Mouse (Mus musculus): ENCODE data around the gene Fry. TPM values are rescaled to one million over a fixed set of nuclear protein-coding genes. Genes with fewer than 3 reads are reported as not detected.

The Fry gene
- polyA plus RNA-seq, 1 experiment from 2014 or later: 10.8 TPM

- Histone ChIP-seq H3K27ac (no peak overlapping the region), H3K4me2 (replicated peaks) (no peak overlapping the region), H3K27me3 (no peaks in the 10 kb centered on the region), H3K9ac (no peak overlapping the region), H3K4me3 (no peak overlapping the region), H3K4me1 (peaks cover 14% of the 10 kb centered on the region), H3K9me3 (no peaks in the 10 kb centered on the region), H3K36me3 (peaks cover 18% of the 10 kb centered on the region)
- ATAC-seq (ENCODE audit: low FRiP score, low read depth): no peak
- WGBS: 83% methylated on average over 12 of the region's 12 CpGs
These were observed 270.2 kb downstream of the Fry start for GRCm38 (mm10) chr5:150388623-150389022.

GRCm38 (mm10) chr5:150389589-150390377 lies 271.3 kb downstream of the Fry start:
- no peak overlapping the region for H3K27ac ChIP-seq
- H3K9me3 ChIP-seq: 0 out of 2 replicates have a peak, but pooled peaks cover 9% of the 10 kb centered on the region
- 76% methylated on average over 10 of the region's 10 CpGs for WGBS
- no peak overlapping the region for H3K4me3 ChIP-seq
- H3K9ac ChIP-seq: no peak overlapping the region
- ATAC-seq (ENCODE audit: low FRiP score, low read depth): no peak
- H3K36me3 ChIP-seq: peaks cover 28% of the 10 kb centered on the region
- no peaks in the 10 kb centered on the region for H3K27me3 ChIP-seq
- no peak overlapping the region for H3K4me2 ChIP-seq (replicated peaks)
- H3K4me1 ChIP-seq: peaks cover 6% of the 10 kb centered on the region

GRCm38 (mm10) chr5:150390422-150390821 lies 272.0 kb downstream of the Fry start:
- H3K9me3 ChIP-seq: 0 out of 2 replicates have a peak, but pooled peaks cover 9% of the 10 kb centered on the region
- no peak overlapping the region for H3K27ac ChIP-seq
- no peak for ATAC-seq (ENCODE audit: low FRiP score, low read depth)
- H3K4me3 ChIP-seq: no peak overlapping the region
- H3K9ac ChIP-seq: no peak overlapping the region
- no peak overlapping the region for H3K4me2 ChIP-seq (replicated peaks)
- peaks cover 33% of the 10 kb centered on the region for H3K36me3 ChIP-seq
- WGBS: 51% methylated on average over 7 of the region's 7 CpGs
- no peaks in the 10 kb centered on the region for H3K4me1 ChIP-seq
- no peaks in the 10 kb centered on the region for H3K27me3 ChIP-seq

GRCm38 (mm10) chr5:150394645-150395044 lies 276.2 kb downstream of the Fry start:
- H3K36me3 ChIP-seq: peaks cover 27% of the 10 kb centered on the region
- H3K9ac ChIP-seq: no peak overlapping the region
- no peak overlapping the region for H3K4me3 ChIP-seq
- no peaks in the 10 kb centered on the region for H3K27me3 ChIP-seq
- whole genome bisulfite sequencing: 98% methylated on average over 6 of the region's 6 CpGs
- H3K4me1 ChIP-seq: no peaks in the 10 kb centered on the region
- H3K27ac ChIP-seq: no peak overlapping the region
- H3K4me2 ChIP-seq (replicated peaks): no peak overlapping the region
- ATAC-seq (ENCODE audit: low FRiP score, low read depth): no peak
- 0 out of 2 replicates have a peak, but pooled peaks cover 9% of the 10 kb centered on the region for H3K9me3 ChIP-seq

GRCm38 (mm10) chr5:150402832-150403447 lies 284.5 kb downstream of the Fry start:
- no peak overlapping the region for H3K4me3 ChIP-seq
- 33% methylated on average over 13 of the region's 13 CpGs for WGBS
- no peaks in the 10 kb centered on the region for H3K27me3 ChIP-seq
- H3K9ac ChIP-seq: no peak overlapping the region
- H3K36me3 ChIP-seq: peaks cover 10% of the 10 kb centered on the region
- no peak overlapping the region for H3K27ac ChIP-seq
- no peaks in the 10 kb centered on the region for H3K4me1 ChIP-seq
- H3K4me2 ChIP-seq (replicated peaks): peak overlapping the region; percentile 43
- no peak for ATAC-seq (ENCODE audit: low FRiP score, low read depth)
- H3K9me3 ChIP-seq: no peaks in the 10 kb centered on the region

GRCm38 (mm10) chr5:150404867-150405266 lies 286.4 kb downstream of the Fry start:
- ATAC-seq (ENCODE audit: low FRiP score, low read depth): no peak
- H3K27me3 ChIP-seq: no peaks in the 10 kb centered on the region
- WGBS: 75% methylated on average over 8 of the region's 8 CpGs

GRCm38 (mm10) chr5:150408979-150409378 lies 290.5 kb downstream of the Fry start:
- no peaks in the 10 kb centered on the region for H3K9me3 ChIP-seq
- H3K36me3 ChIP-seq: no peaks in the 10 kb centered on the region
- no peak overlapping the region for H3K4me3 ChIP-seq
- peaks cover 23% of the 10 kb centered on the region for H3K4me1 ChIP-seq
- peak overlapping the region; percentile 69; the same call in 1 of the 2 replicates for H3K27ac ChIP-seq
- H3K4me2 ChIP-seq (replicated peaks): peak overlapping the region; percentile 38
- ATAC-seq (ENCODE audit: low FRiP score, low read depth): 0 out of 2 replicates have a peak, but pooled peaks have one; percentile 43
- 66% methylated on average over 8 of the region's 8 CpGs for WGBS
- no peaks in the 10 kb centered on the region for H3K27me3 ChIP-seq
- H3K9ac ChIP-seq: no peak overlapping the region

More at GRCm38 (mm10) chr5:150404867-150405266, 286.4 kb downstream of the Fry start:
- peaks cover 10% of the 10 kb centered on the region for H3K36me3 ChIP-seq
- H3K4me1 ChIP-seq: peaks cover 12% of the 10 kb centered on the region
- H3K9me3 ChIP-seq: no peaks in the 10 kb centered on the region
- H3K4me3 ChIP-seq: no peak overlapping the region
- H3K27ac ChIP-seq: no peak overlapping the region
- H3K4me2 ChIP-seq (replicated peaks): no peak overlapping the region
- H3K9ac ChIP-seq: no peak overlapping the region

- H3K4me3 ChIP-seq: no peak overlapping the region
These were observed 291.1 kb downstream of the Fry start for GRCm38 (mm10) chr5:150409451-150410045.

GRCm38 (mm10) chr5:150412750-150413450 lies 294.5 kb downstream of the Fry start:
- no peak overlapping the region for H3K4me2 ChIP-seq (replicated peaks)
- peaks cover 26% of the 10 kb centered on the region for H3K4me1 ChIP-seq
- peaks cover 6% of the 10 kb centered on the region; the same call in 1 of the 2 replicates for H3K9me3 ChIP-seq
- no peak overlapping the region for H3K9ac ChIP-seq
- ATAC-seq (ENCODE audit: low FRiP score, low read depth): no peak
- no peak overlapping the region for H3K27ac ChIP-seq
- H3K36me3 ChIP-seq: peaks cover 23% of the 10 kb centered on the region
- WGBS: 73% methylated on average over 12 of the region's 12 CpGs
- no peak overlapping the region for H3K4me3 ChIP-seq
- H3K27me3 ChIP-seq: no peaks in the 10 kb centered on the region

More at GRCm38 (mm10) chr5:150409451-150410045, 291.1 kb downstream of the Fry start:
- Histone ChIP-seq H3K4me2 (replicated peaks) (peak overlapping the region; percentile 38), H3K4me1 (peaks cover 23% of the 10 kb centered on the region), H3K9me3 (peaks cover under 1% of the 10 kb centered on the region; the same call in 1 of the 2 replicates), H3K27ac (peak overlapping the region; percentile 69), H3K36me3 (peaks cover 3% of the 10 kb centered on the region), H3K27me3 (no peaks in the 10 kb centered on the region), H3K9ac (no peak overlapping the region)
- 0 out of 2 replicates have a peak, but pooled peaks have one; percentile 57 for ATAC-seq (ENCODE audit: low FRiP score, low read depth)
- 17% methylated on average over 15 of the region's 15 CpGs for WGBS

GRCm38 (mm10) chr5:150414823-150415222 lies 296.4 kb downstream of the Fry start:
- Histone ChIP-seq H3K27ac (no peak overlapping the region), H3K4me3 (no peak overlapping the region), H3K4me1 (peaks cover 17% of the 10 kb centered on the region; the same call in 1 of the 2 replicates), H3K9ac (no peak overlapping the region), H3K9me3 (peaks cover 6% of the 10 kb centered on the region; the same call in 1 of the 2 replicates), H3K27me3 (no peaks in the 10 kb centered on the region), H3K4me2 (replicated peaks) (no peak overlapping the region), H3K36me3 (peaks cover 23% of the 10 kb centered on the region)
- ATAC-seq (ENCODE audit: low FRiP score, low read depth): no peak

- Histone ChIP-seq H3K27ac (no peak overlapping the region), H3K36me3 (peaks cover 23% of the 10 kb centered on the region), H3K4me3 (no peak overlapping the region), H3K4me1 (0 out of 2 replicates have a peak, but pooled peaks cover 6% of the 10 kb centered on the region), H3K27me3 (no peaks in the 10 kb centered on the region), H3K9ac (no peak overlapping the region), H3K9me3 (peaks cover 6% of the 10 kb centered on the region; the same call in 1 of the 2 replicates), H3K4me2 (replicated peaks) (no peak overlapping the region)
- 95% methylated on average over 2 of the region's 2 CpGs for WGBS
- ATAC-seq (ENCODE audit: low FRiP score, low read depth): no peak
These were observed 298.8 kb downstream of the Fry start for GRCm38 (mm10) chr5:150417223-150417622.
